Mouse (Mus musculus) right cerebral cortex, postnatal 25 days (tissue): ENCODE data around the gene Ccl26.

Experiments used
- DNase-seq: peaks from one replicate; pipeline ENCODE4 v3.0.0; 2022

Gene Ccl26

DNA sequence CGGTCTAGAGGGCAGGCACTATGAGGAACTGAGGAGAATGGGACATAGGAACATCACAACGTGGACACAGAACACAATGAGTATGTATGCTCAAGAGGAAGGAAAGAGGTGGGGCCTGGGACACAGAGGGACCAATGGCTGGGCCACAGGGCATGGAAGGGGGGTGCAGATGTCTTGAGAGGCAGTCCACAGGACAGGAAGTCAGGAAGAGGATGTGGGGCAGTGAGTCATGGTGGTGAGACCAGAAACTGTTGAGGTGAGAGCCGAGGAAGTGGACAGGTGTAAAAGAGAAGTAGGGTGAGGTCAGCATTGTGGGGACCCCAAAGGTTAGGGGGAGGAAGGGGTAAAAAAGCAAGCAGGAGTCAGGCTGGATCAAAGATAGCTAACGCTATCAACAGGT, 26.0 kb downstream of the Ccl26 start:
- no peak for DNase-seq

DNA sequence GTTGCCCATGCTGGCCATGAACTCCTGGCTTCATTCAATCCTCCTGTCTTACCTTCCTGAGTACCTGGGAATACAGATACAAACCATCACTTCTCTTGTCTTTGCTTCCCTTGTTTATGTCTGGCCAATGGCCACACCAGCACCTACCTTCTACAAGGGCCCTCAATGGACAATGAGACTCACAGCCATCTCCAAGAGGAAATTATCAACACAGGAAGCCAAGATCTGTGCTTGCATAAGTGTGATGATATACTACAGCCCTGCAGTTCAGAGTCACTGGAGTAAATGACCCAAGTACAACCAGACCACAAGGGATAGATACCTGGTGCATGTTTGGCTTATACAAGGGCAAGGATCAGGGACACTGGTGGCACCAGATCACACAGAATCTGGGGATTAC, 27.5 kb downstream of the Ccl26 start:
- DNase-seq, result no peak

DNA sequence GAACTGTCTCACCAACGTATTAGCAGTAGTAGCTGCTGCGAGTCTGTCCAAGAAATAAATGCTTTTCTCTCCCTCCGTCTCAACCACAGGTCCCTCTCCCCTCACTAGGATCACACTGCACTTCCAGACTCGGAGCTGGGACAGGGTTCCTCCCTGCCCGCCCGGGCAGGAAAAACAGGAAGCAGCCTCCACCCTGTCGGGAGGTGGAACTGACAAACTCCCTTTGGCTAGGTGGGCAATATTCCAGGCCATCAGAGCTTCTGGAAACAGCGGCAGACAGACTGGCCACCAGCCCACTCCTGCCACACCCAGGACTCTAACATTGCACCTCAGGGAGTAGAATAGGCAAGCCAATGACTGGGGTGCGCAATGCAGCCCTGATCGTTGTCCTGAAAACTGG, 29.9 kb downstream of the Ccl26 start:
- DNase-seq, result no peak

DNA sequence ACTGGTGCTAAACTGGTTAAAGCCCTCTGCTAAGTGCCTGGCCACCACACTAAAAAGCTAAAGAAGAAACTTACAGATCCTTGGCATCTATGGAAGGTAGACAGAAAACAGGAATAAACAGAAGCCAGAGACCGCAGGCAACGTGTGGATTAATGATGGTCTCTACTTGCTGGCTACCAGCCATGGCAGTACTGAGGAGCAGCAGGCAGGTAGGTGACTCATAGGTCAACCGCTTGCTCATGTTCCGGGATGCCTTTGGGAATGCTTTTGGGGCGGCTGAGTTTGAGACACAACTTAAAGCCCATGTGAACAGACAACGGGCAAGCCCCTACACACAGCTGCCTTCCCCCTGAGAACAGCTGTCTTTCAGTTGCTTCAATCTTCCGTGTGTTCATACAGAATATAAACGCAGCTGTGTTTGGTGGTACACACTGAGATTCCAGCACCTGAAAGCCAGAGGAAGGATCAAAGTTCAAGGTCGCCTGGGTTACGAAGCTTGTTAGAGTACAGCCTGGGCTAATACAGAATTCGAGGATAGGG, 32.0 kb downstream of the Ccl26 start:
- no peak for DNase-seq

DNA sequence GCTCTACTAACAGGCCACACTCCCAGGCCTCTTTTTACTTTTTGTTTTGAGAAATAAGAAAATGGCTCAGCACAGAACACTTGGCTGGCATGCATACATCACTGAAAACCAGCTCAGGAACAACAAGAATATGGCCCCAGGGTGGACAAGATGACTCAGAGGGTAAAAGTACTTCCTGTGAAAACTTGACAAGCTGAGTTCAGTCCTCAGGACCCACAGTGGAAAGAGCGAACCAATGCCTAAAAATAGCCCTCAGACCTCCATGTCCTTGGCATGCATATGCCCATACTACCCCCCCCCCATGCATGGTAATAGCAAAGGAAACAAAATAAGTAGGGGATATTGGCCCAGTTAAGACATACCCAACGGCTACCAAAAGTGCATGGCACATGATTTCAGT, 33.4 kb downstream of the Ccl26 start:
- no peak for DNase-seq

DNA sequence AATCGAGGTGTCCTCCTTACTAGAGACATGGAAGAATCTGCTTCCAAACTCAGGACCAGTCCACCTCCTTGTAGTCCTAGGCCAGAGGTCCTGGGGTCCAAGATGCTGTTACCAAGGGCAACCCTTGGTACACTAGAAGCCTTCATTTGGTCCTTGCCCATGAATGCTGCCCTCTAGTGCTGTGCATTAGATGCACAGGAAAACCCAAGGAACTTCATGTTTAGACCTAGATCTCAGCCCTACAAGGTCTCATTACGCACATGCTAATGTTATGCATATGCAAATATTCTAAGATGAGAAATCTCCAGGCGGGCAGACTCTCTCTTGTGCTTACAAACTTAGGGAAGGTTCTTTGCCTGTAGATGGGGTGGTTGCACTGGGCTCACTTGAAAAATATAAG, 34.1 kb downstream of the Ccl26 start:
- no peak for DNase-seq

DNA sequence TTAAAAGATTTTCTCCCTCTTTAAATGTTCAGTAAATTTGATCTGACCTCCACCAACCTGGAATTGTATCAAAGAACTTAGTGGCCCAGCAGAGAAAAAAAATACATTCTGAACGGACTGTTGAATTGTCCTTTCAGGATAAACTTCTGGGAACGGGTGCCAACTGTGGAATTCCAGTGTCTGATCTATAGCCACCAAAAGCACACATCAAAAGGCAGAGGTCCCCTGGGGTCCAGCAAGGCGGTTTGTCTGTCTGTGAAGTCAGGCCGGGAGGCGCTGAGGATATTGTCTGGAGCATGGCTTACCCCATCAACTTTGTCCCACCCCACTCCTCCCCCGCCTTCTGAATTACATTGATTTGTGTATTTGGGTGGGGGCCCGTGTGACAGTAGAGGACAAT, 35.4 kb downstream of the Ccl26 start:
- DNase-seq, result no peak

DNA sequence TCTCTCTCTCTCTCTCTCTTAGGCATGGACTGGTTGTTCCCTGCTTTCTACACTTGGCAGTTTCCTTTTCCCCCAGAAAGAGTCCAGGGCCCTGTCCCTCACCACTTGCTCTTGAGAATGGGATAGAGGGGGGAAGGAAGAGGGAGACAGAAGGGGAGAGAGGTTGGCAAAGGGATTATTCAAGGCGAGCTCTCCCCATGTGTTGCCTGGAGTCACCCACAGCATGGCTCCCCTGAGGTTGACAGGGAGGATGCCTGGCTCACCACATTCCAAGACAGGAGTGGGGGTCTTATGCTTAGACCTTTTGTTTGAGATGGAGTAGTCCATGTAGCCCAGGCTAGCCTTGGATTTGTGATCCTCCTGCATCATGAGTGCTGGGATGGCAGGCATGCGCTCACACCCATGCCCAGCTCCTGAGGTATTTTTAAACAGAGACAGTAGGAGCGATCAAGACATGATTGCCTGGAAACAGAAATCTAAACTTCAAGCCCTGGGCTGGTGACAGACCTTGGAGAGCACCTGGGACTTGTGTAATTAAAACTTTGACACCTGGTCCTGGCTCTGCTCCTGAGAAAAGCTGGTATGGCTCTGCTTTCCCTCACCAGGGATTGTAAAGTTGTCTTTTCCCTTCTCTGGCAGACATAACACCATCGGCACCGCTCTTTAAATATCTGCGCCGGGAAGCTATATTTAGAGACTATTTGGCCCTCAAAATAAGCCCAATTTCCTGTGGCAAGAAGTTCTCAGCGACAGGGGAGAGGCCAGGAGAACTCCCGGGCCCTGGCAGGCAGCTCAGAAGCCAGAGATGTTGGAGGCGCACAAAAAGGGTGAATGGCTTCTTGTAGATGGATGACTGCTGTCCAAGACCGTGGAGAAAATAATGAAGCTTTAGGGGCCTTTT, 38.5 kb downstream of the Ccl26 start:
- DNase-seq, result no peak

DNA sequence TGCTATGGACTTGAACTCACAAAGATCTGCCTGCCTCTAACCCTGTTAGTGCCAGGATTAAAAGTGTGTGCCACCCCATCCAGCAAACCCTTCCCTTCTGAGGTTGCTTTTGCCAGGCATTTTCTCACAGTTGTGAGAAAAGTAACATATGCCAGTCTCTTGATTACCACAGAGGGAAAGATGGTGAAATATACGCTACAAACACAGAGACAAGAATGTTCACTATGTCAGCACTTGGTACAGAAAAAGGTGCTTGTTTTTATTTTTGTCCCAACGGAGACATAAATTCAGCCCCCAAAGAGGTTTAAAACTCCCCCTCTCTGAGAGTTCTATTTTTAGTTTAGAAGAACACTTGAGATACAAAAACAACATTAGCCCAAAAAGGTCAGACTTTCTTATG, 39.3 kb downstream of the Ccl26 start:
- DNase-seq, result no peak

DNA sequence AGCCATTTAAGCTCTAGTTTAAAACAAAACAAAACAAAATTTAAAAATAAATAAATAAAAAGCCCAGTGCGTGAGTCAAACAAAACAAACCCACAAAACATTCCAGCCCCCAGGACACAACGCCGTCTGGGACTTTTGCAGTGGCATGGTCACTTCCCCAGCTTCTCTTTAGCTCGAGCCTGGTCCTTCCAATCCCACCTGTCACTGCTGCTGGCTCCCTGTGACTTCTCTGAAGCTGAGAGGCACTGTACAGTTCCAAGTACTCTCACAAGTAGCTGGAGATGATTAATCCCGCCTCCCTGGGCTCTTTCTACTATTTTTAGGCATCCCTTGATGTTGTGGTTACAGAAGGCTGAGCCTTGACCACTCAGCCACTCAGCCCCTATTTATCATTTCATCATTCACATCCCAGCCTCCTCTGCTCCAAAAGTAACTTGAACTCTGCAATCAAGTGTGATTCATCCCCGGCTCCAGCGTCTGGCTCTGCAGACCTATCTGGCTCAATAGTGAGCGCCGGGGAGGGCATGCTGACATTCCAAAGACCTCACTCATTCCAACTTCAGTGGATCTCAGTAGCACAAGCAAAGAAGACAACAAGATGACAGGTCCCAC, 41.2 kb downstream of the Ccl26 start:
- DNase-seq, result no peak

DNA sequence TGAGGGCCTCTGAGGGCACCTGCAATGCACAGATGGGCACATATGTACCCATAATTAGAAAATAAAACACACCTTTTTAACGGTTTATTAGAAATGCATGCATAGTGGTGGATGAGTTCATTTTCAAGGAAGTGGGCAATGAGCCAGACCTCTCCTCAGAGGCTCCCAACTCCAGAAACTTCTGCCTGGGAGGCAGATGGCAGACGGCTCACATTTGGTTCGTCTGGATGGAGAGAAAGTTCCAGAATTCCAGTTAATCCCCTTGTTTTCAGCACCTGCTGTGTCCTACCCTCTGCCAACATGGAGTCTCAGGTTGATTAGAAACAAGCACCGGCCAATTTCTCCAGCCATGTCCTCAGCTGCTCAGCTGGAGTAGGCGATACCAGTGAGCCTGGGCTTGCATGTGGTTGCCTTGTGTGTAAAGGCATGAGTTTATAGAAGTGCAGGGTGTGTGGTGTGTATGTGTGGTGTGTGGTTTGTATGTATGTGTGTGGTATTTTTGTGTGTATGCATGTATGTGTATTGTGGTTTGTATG, 46.0 kb downstream of the Ccl26 start:
- no peak for DNase-seq

DNA sequence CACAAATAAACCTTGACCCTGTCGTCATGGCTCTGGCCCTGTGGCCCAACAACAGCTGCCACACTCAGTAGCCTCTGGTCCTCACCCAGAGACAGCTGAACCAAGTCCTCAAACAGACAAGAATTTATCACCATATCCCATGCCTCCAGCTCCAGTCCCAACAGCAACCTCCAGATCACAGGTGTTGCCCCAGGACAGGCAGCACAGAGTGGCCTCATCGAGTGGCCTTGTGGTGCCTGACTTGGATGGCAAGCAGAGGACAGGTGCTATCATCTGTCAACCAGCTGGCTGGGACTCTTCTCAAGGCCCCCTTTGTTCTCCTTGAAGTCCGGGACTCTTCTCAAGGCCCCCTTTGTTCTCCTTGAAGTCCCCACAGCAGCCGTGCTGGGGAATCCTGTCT, 50.2 kb downstream of the Ccl26 start:
- no peak for DNase-seq

DNA sequence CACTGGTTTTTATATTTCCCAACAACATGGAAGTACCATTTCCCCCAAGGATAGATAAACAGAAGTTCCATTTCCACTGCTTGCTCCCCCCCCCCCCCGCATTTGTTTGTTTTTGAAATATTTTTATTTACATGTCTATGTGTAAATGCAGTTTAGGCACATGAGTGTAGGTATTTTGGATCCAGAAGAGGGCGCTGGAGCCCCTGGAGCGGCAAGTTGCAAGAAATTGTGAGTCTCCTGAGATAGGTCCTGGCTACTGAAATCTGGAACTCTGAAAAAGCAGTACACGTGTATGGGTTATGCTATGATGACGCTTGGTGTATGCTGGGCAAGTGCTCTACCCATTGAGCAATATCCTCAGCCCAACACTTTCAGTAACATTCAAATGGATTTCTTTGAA, 52.3 kb downstream of the Ccl26 start:
- no peak for DNase-seq
